Mouse (Mus musculus) ovary, postnatal 36 days (tissue): ENCODE results near the gene Sumf1.

Experiments
- DNase-seq: peaks from one replicate; pipeline ENCODE4 v3.0.0; 2022; ENCODE audit warnings: low spot score, mixed read lengths

The Sumf1 gene

GRCm38 (mm10) chr6:108206914-108207566 is 21.7 kb upstream of the Sumf1 start:
- DNase-seq: no peak

- DNase-seq: no peak
Measured at GRCm38 (mm10) chr6:108206145-108206544, 20.8 kb upstream of the Sumf1 start.

GRCm38 (mm10) chr6:108204322-108204721 is 18.9 kb upstream of the Sumf1 start:
- DNase-seq: no peak

GRCm38 (mm10) chr6:108198286-108198685 is 12.9 kb upstream of the Sumf1 start:
- no peak for DNase-seq

- DNase-seq: no peak
Measured at GRCm38 (mm10) chr6:108197117-108197516, 11.7 kb upstream of the Sumf1 start.

- no peak for DNase-seq
Measured at GRCm38 (mm10) chr6:108196665-108197064, 11.3 kb upstream of the Sumf1 start.

GRCm38 (mm10) chr6:108192632-108193031 is 7.2 kb upstream of the Sumf1 start:
- DNase-seq: no peak

GRCm38 (mm10) chr6:108190690-108191089 is 5.3 kb upstream of the Sumf1 start:
- DNase-seq: no peak

GRCm38 (mm10) chr6:108185685-108186009 is 265 bp upstream of the Sumf1 start:
- DNase-seq: no peak

- DNase-seq: no peak
Measured at GRCm38 (mm10) chr6:108179087-108179486, 6.3 kb downstream of the Sumf1 start.

- no peak for DNase-seq
Measured at GRCm38 (mm10) chr6:108174181-108174580, 11.2 kb downstream of the Sumf1 start.

- DNase-seq: no peak
Measured at GRCm38 (mm10) chr6:108172219-108172618, 13.2 kb downstream of the Sumf1 start.

GRCm38 (mm10) chr6:108169466-108169865 is 15.9 kb downstream of the Sumf1 start:
- no peak for DNase-seq

GRCm38 (mm10) chr6:108168723-108169122 is 16.7 kb downstream of the Sumf1 start:
- no peak for DNase-seq

GRCm38 (mm10) chr6:108167946-108168680 is 17.3 kb downstream of the Sumf1 start:
- no peak for DNase-seq

- no peak for DNase-seq
Measured at GRCm38 (mm10) chr6:108165598-108165997, 19.8 kb downstream of the Sumf1 start.

- no peak for DNase-seq
Measured at GRCm38 (mm10) chr6:108164935-108165334, 20.4 kb downstream of the Sumf1 start.

- no peak for DNase-seq
Measured at GRCm38 (mm10) chr6:108160608-108161007, 24.8 kb downstream of the Sumf1 start.

- no peak for DNase-seq
Measured at GRCm38 (mm10) chr6:108156881-108157280, 28.5 kb downstream of the Sumf1 start.

- no peak for DNase-seq
Measured at GRCm38 (mm10) chr6:108154243-108154642, 31.1 kb downstream of the Sumf1 start.

GRCm38 (mm10) chr6:108152661-108153269 is 32.6 kb downstream of the Sumf1 start:
- peak; percentile 11 for DNase-seq

- no peak for DNase-seq
Measured at GRCm38 (mm10) chr6:108152081-108152480, 33.3 kb downstream of the Sumf1 start.

- DNase-seq: no peak
Measured at GRCm38 (mm10) chr6:108149235-108149634, 36.1 kb downstream of the Sumf1 start.
